Mouse (Mus musculus) E14TG2a.4 (cell line): ENCODE results near the gene C4b.
"Not testable (repeated sequence)": the region's sequence is repeated elsewhere in the genome, so short reads cannot be mapped to it uniquely, and the experiment has no call there.

Experiments used
- CTCF ChIP-seq: conservative IDR thresholded peaks from 2 replicates; pipeline ENCODE4 v1.5.1; 2014; ENCODE audit warnings: low read length
- NANOG ChIP-seq: IDR thresholded peaks from 2 replicates; pipeline ENCODE4 v1.6.1; 2014; ENCODE audit warnings: borderline replicate concordance, low read length, mixed read lengths
- POU5F1 ChIP-seq: IDR thresholded peaks from 2 replicates; pipeline ENCODE4 v1.6.1; 2014; ENCODE audit warnings: low read length, borderline replicate concordance

DNA sequence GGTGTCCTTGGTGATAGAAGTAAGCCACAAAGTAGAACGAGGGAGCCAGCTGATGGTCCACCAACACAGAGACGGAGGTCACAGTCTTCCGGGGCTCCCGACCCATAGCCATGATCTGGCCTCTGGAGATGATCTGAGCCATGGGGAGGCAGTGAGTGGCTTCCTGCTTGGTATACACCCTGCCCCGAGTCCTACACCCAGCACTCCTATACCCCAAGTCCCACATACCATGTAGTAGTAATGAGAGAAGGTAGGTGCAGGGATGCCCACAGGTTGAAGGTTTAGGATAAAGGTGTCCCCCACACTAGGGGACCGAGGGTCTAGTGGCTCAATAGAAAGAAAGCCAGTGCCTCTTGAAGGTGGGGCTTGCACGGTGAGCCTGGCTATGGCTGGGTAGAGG, 4.0 kb downstream of the C4b start:
- not testable (repeated sequence) for TF ChIP-seq CTCF, NANOG, POU5F1
